Mouse (Mus musculus) forebrain, embryonic 11.5 days (tissue): ENCODE measurements around the gene Sms. TPM values are rescaled to one million over a fixed set of nuclear protein-coding genes. Genes with fewer than 3 reads are reported as not detected.

Source experiments
- ATAC-seq: fragments of 200-750 bp; cut with Nextera tagmentation; replicated peaks from 2 replicates; pipeline ENCODE4 v1.8.0; 2017; ENCODE audit warnings: moderate TSS enrichment; ENCODE audit not compliant: low FRiP score
- DNase-seq: peaks from one replicate; pipeline ENCODE4 v3.0.0-alpha.2; 2017; ENCODE audit warnings: low spot score
- H3K27ac ChIP-seq: fragments of 300-500 bp; sonication (generic); 2 replicates; pipeline ENCODE4 v1.5.1; 2014; ENCODE audit warnings: low read depth, low read length
- H3K27me3 ChIP-seq: fragments of 300-500 bp; sonication (generic); 2 replicates; pipeline ENCODE4 v1.6.1; 2014; ENCODE audit warnings: mild to moderate bottlenecking, low read length, mixed read lengths; ENCODE audit not compliant: control insufficient read depth, insufficient read depth
- H3K36me3 ChIP-seq: fragments of 300-500 bp; sonication (generic); 2 replicates; pipeline ENCODE4 v1.6.1; 2014; ENCODE audit warnings: mild to moderate bottlenecking, low read length, moderate library complexity, mixed read lengths; ENCODE audit not compliant: control insufficient read depth, insufficient read depth
- H3K4me1 ChIP-seq: fragments of 300-500 bp; sonication (generic); replicated peaks from 2 replicates; pipeline ENCODE4 v1.6.1; 2014; ENCODE audit warnings: low read length, mixed read lengths; ENCODE audit not compliant: control insufficient read depth, insufficient read depth
- H3K4me2 ChIP-seq: fragments of 300-500 bp; sonication (generic); 2 replicates; pipeline ENCODE4 v1.6.1; 2014; ENCODE audit warnings: low read depth, mild to moderate bottlenecking, low read length, moderate library complexity, mixed read lengths; ENCODE audit not compliant: severe bottlenecking
- H3K4me3 ChIP-seq: fragments of 300-500 bp; sonication (generic); 2 replicates; pipeline ENCODE4 v1.5.1; 2014; ENCODE audit warnings: low read depth, low read length
- H3K9ac ChIP-seq: fragments of 300-500 bp; sonication (generic); 2 replicates; pipeline ENCODE4 v1.6.1; 2014; ENCODE audit warnings: low read length
- H3K9me3 ChIP-seq: fragments of 300-500 bp; sonication (generic); 2 replicates; pipeline ENCODE4 v1.6.1; 2016; ENCODE audit warnings: low read length, mixed read lengths; ENCODE audit not compliant: control insufficient read depth
- WGBS: fragments of 180-500 bp; shearing (Covaris S2); extraction: QIAGEN DNeasy Blood & Tissue Kit; methylation state at CpG from one replicate; pipeline ENCODE4 v1.1.7; 2014; 5-methylcytosine and 5-hydroxymethylcytosine counted together
- polyA plus RNA-seq: library from polyadenylated mRNA; unstranded; fragments of >200 nt; fragmentation: Nextera tagmentation; extraction: Ambion mirVana; gene quantifications from 2 replicates; pipeline ENCODE4 v1.2.1, GENCODE M21; 2014

The Sms gene
- 104 and 105 TPM in 2 replicates for polyA plus RNA-seq

- peak within 1 kb of the TSS; percentile 60 for H3K4me3 ChIP-seq
Measured at GRCm38 (mm10) chrX:157491944-157492726, at the start of gene Sms. TSS of gene Sms (minus strand) at chrX:157492287.

DNA sequence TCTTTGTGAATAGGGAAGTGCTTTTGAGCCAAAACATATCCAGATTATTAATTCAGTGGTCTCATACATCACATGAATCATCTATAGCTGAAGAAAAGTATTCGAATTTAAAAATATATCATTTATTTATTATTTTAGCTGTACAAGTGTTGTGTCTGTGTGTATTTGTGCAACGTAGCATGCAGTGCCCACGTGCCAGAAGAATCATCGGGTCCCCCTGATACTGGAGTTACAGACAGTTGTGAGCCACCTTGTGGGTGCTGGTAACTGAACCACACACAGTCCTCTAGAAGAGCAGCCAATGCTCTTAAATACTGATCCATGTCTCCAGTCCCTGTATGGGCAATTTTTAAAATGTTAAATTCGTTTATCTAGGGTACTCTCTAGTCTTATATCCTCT is 14.3 kb upstream of the Sms start:
- H3K27ac ChIP-seq = no peak overlapping the region
- H3K27me3 ChIP-seq = no peaks in the 10 kb centered on the region
- H3K4me3 ChIP-seq = no peak overlapping the region
- ATAC-seq (no peak), DNase-seq (no peak)
- H3K4me2 ChIP-seq = no peak overlapping the region
- WGBS = 72% methylated on average over 5 of the region's 5 CpGs
- H3K9me3 ChIP-seq = no peaks in the 10 kb centered on the region
- no peak overlapping the region for H3K9ac ChIP-seq
- no peaks in the 10 kb centered on the region for H3K4me1 ChIP-seq
- no peaks in the 10 kb centered on the region for H3K36me3 ChIP-seq

More at GRCm38 (mm10) chrX:157491944-157492726, at the start of gene Sms:
- 19% methylated on average over 31 of the region's 45 CpGs for WGBS
- Histone ChIP-seq H3K9ac (peak within 1 kb of the TSS; percentile 82), H3K9me3 (no peaks in the 10 kb centered on the region), H3K36me3 (no peaks in the 10 kb centered on the region), H3K4me2 (peak within 1 kb of the TSS; percentile 45), H3K4me1 (no peaks in the 10 kb centered on the region; the same call in 1 of the 2 replicates), H3K27ac (peak within 1 kb of the TSS; percentile 84), H3K27me3 (no peaks in the 10 kb centered on the region)
- DNase-seq = peak; percentile 86
- ATAC-seq = peak; percentile 87

GRCm38 (mm10) chrX:157504506-157504905 is 12.4 kb upstream of the Sms start:
- Histone ChIP-seq H3K27ac (no peak overlapping the region), H3K9ac (no peak overlapping the region), H3K9me3 (no peaks in the 10 kb centered on the region), H3K36me3 (no peaks in the 10 kb centered on the region), H3K4me3 (no peak overlapping the region), H3K4me2 (no peak overlapping the region), H3K4me1 (no peaks in the 10 kb centered on the region), H3K27me3 (no peaks in the 10 kb centered on the region)
- 75% methylated on average over 1 of the region's 1 CpGs for WGBS
- DNase-seq (no peak), ATAC-seq (no peak)

GRCm38 (mm10) chrX:157501871-157502270 is 9.8 kb upstream of the Sms start:
- 74% methylated on average over 2 of the region's 2 CpGs for WGBS
- ATAC-seq (no peak), DNase-seq (no peak)
- Histone ChIP-seq H3K4me3 (no peak overlapping the region), H3K4me1 (no peaks in the 10 kb centered on the region), H3K4me2 (no peak overlapping the region), H3K27ac (no peak overlapping the region), H3K9me3 (no peaks in the 10 kb centered on the region), H3K9ac (no peak overlapping the region), H3K27me3 (no peaks in the 10 kb centered on the region), H3K36me3 (no peaks in the 10 kb centered on the region)

- no peaks in the 10 kb centered on the region for H3K9me3 ChIP-seq
- H3K9ac ChIP-seq = no peak overlapping the region
- H3K4me2 ChIP-seq = no peak overlapping the region
- no peak overlapping the region for H3K4me3 ChIP-seq
- H3K27me3 ChIP-seq = no peaks in the 10 kb centered on the region
- no peaks in the 10 kb centered on the region for H3K4me1 ChIP-seq
- H3K27ac ChIP-seq = no peak overlapping the region
- ATAC-seq = no peak
- 85% methylated on average over 8 of the region's 8 CpGs for WGBS
- DNase-seq = no peak
- no peaks in the 10 kb centered on the region for H3K36me3 ChIP-seq
Measured at GRCm38 (mm10) chrX:157500004-157500403, 7.9 kb upstream of the Sms start.

GRCm38 (mm10) chrX:157493159-157493558 is 1.1 kb upstream of the Sms start:
- 73% methylated on average over 4 of the region's 4 CpGs for WGBS
- H3K9me3 ChIP-seq = no peaks in the 10 kb centered on the region

DNA sequence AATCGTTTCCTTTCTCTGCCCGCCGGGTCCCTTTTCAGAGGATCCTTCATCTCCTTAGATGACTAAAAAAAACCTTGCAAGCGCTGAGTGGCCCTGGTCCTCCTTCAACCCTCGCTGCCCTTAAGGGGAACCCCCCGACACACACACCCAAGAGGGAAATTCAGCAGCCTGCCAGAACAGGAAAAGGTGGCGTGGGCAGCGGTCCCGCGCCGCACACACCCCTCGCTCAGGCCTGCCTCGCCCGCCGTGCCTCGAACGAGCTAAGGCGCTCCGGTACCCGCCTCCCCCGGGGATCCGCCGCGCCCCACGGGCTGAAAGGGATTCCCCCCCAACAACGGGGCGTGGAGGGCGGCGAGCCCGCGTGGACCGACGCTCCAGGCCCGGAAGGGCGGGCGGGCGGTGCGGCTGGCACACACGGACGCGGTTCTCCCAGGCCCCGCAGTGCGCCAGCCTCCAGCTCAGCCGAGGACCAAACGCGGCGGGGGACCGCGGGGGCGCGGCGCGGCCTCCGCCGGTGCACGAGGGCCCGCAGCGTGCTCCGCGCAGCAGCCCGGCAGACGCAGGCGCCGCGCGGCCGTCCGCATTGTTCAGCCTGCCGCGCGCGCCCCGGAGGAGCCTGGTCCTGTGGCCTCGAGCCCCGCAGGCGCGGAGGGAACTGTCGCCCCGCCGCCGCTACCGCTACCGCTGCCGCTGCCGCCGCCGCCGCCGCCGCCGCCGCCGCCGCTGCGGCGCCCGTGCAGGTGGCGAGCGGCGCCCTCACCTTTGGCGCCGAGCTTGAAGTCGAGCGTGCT is 747 bp downstream of the Sms start:
- 10% methylated on average over 62 of the region's 104 CpGs for WGBS
- H3K36me3 ChIP-seq = no peaks in the 10 kb centered on the region
- peak; percentile 72 for ATAC-seq

More at GRCm38 (mm10) chrX:157493159-157493558, 1.1 kb upstream of the Sms start:
- ATAC-seq (no peak), DNase-seq (no peak)
- Histone ChIP-seq H3K27me3 (no peaks in the 10 kb centered on the region), H3K4me2 (no peak overlapping the region), H3K36me3 (no peaks in the 10 kb centered on the region), H3K27ac (no peak overlapping the region), H3K9ac (no peak overlapping the region), H3K4me3 (no peak overlapping the region), H3K4me1 (no peaks in the 10 kb centered on the region; the same call in 1 of the 2 replicates)

DNA sequence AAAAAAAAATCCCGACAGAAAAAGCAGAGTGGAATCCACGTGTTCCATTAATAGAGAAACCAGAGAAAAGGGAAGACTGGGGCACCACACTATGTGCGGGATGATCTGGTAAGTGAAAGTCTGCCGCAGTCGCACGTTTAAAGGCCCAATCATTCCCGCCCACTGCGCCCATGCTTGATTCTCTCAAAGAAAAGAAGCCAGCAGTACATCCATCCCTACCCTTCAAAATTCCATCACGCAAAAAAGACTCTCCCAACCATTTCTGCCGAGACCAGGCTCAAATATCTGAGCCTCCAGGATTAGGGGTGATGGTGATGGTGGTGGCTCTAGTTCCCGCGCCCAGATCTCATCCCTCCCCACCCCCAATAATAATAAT is 1.3 kb downstream of the Sms start:
- Histone ChIP-seq H3K9me3 (no peaks in the 10 kb centered on the region), H3K4me1 (no peaks in the 10 kb centered on the region; the same call in 1 of the 2 replicates), H3K4me3 (peak overlapping the region; percentile 60), H3K36me3 (no peaks in the 10 kb centered on the region), H3K27ac (peak overlapping the region; percentile 84), H3K9ac (peak overlapping the region; percentile 82), H3K27me3 (no peaks in the 10 kb centered on the region), H3K4me2 (peak overlapping the region; percentile 45)
- 23% methylated on average over 12 of the region's 12 CpGs for WGBS
- no peak for ATAC-seq
- DNase-seq = peak; percentile 54

More for the DNA sequence above, 747 bp downstream of the Sms start:
- no peaks in the 10 kb centered on the region for H3K9me3 ChIP-seq
- H3K9ac ChIP-seq = peak overlapping the region; percentile 82
- DNase-seq = peak; percentile 76
- no peaks in the 10 kb centered on the region for H3K27me3 ChIP-seq
- H3K4me1 ChIP-seq = no peaks in the 10 kb centered on the region; the same call in 1 of the 2 replicates
- H3K4me3 ChIP-seq = peak overlapping the region; percentile 60
- H3K4me2 ChIP-seq = peak overlapping the region; percentile 45
- peak overlapping the region; percentile 84 for H3K27ac ChIP-seq
